Mouse (Mus musculus) mature B cell (primary cell): ENCODE results near the gene Dcaf10.
"Not testable (repeated sequence)": the region's sequence is repeated elsewhere in the genome, so short reads cannot be mapped to it uniquely, and the experiment has no call there.

Experiments
- in situ Hi-C: fragments of 300-500 bp; cut with MboI; formaldehyde crosslinking; loops from 2 replicates; pipeline ENCODE4 v1.14.3; 2019

The Dcaf10 gene

GRCm38 (mm10) chr4:45393658-45394057 lies 51.8 kb downstream of the Dcaf10 start:
- in situ Hi-C loops: no loop called here

- in situ Hi-C loops: not testable (repeated sequence)
These were observed 54.3 kb downstream of the Dcaf10 start for GRCm38 (mm10) chr4:45396211-45396610.

- in situ Hi-C loops: not testable (repeated sequence)
These were observed 56.4 kb downstream of the Dcaf10 start for GRCm38 (mm10) chr4:45398315-45398714.

DNA sequence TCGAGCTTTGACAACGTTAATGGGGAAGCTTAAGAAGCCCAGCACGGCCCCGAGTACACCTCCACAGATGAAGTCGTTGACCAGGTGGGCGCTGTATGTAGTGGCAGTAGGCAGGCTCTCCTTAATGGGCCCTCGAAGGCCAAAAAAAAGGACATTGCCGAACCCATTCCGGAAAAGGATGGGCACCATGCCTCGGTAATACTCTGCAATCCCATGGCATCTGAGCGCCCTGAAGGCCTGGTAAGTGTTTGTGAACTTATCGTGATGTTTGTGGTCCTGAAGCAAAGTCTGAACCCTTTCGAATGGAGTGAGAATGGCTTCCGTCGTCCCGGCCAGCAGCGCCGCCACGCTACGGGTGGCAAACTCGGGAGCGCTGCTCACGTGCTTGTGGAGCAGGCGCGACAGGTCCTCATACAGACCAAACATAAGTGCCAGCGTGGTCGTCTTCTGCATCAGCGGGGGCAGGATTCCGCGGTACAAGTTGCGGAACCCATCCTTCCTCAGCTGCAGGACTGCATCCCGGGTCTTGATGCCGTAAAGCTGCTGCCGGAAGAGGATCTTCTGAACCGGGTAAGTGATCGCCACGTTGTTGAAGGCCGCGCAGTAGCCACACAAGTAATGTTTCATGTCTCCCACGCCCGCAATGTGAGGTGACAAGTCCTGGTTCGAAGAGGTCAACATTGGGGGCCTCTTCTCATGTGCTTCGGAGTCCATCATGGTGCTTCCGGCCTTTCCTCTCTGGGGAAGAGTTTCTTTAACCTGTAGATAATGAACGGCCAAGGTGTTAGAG lies 57.7 kb downstream of the Dcaf10 start:
- in situ Hi-C loops: no loop called here

DNA sequence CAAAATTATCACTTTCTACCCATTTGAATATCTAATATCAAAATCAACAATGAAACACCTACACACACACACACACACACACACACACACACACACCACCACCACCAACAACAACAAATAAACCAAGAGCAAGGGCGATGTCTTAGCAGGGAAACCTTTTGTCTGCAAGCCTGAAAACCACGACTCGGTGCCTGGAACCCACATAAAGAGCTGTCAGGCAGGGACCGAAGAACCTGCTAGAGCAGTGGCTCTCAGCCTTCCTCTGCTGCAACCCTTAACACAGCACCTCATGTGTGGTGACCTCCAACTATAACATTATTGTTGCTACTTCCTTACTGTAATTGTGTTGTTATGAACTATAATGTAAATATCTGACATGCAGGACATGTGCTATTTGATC lies 60.4 kb downstream of the Dcaf10 start:
- in situ Hi-C loops: no loop called here

GRCm38 (mm10) chr4:45402878-45403498 lies 61.1 kb downstream of the Dcaf10 start:
- in situ Hi-C loops: no loop called here

DNA sequence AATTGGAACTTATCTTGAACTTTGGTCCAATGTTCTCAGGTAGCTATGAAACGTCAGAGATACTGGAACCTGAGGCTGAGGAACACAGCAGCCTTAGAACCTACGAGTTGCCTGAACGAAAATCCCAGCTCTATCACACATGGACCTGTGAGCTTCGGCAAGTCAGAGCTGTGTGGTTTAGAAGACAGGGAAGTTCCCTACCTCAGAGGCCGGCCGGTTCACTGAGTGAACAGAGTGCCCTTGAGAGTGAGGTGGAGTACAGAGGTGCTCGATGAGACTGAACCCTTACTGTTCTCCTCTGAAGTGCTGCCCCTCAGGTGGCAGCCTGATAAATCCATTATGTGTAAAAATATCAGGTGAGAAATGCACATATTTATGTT lies 61.6 kb downstream of the Dcaf10 start:
- in situ Hi-C loops: no loop called here

DNA sequence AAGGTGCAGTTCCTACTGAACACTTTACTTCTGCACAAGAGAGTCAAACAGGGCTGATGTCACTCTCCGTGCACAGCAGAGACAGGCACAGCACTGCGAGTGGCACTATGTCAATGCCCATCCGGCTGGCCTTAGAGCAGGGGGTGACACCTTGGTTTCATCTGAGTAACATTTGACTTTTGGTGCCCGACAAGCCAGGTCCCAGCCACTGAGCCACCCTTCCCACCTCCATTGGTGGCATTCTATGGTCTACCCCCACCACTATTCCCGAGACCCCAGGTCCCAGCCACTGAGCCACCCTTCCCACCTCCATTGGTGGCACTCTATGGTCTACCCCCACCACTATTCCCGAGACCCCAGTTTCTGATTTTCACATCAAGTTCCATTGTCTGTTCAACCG lies 62.2 kb downstream of the Dcaf10 start:
- in situ Hi-C loops: no loop called here

DNA sequence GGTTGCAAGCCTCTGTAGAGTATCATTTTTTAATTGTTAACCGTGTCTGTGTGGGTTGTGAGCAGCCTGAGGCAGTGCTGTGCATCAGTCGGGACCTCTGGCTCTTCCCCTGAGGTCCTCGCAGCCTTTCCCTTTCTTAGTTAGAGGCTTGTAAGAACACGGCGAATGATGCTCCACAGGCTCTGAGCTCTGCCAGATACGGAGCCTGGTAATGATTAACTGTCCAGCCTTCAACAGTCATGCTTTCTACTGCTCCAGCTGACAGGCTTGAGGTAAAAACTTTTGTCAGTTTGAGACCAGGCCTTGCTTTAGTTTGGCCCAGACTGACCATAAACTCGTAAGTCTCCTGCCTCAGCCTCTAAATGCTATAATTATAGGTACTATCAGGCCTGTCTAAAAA lies 63.4 kb downstream of the Dcaf10 start:
- in situ Hi-C loops: no loop called here

DNA sequence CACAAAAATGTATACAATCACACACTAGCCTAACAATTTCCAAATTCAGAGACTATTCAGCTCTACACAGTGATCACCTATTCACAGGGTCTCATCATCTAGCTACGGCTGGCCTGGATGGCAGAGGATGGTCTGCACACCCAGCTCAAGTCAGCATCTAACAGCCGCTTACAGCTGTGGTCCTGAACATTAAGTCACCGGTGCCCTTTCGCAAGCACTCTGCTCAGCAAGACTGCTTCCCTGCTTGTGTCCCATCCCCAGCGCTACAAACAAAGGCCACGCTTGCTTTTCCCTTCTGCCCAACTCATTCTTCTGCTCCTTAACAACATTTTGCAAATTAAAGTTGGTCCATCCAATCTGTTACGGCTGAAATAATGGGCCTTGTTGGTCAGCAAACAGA lies 64.5 kb downstream of the Dcaf10 start:
- in situ Hi-C loops: no loop called here

- in situ Hi-C loops: no loop called here
These were observed 65.3 kb downstream of the Dcaf10 start for GRCm38 (mm10) chr4:45407001-45407702.

GRCm38 (mm10) chr4:45407703-45408334 lies 65.9 kb downstream of the Dcaf10 start:
- in situ Hi-C loops: no loop called here

DNA sequence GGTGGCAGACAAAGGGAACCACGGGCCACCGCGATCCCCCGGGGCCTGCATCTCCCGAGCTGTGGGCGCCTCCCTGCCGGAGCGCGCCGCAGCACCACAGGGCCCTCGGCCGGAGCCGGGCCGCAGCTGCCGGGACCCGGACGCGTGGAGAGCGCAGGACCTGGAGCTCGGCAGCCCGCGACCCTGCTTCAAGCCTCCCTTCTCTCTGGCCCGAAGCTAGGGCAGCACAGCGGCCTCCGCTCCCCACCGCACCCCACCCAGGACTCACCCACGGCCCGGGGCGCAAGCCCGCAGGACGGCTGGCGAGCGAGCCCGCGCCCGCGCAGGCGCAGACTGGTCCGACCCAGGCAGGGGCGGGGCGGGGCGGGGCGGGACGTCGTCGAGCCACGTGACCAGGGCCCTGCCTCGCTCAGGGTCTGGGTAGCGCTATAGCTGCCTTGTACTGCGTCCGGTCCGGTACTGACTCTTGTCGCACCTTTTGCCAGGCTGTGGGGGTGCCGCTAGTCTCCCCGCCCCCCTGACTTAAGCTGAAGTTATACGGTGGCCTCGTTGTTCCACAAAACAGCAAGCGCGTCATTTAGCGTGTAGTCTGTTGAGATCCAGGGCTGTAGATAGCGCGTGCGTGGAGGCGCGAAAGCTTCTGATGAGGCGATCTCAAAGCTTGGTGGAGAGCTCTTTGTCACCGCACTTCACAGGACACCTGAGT lies 66.7 kb downstream of the Dcaf10 start, which contains the start of gene Slc25a51:
TSS of gene Slc25a51 (minus strand) at position 340 of the 706 bp plus-strand sequence.
- in situ Hi-C loops: no loop called here

DNA sequence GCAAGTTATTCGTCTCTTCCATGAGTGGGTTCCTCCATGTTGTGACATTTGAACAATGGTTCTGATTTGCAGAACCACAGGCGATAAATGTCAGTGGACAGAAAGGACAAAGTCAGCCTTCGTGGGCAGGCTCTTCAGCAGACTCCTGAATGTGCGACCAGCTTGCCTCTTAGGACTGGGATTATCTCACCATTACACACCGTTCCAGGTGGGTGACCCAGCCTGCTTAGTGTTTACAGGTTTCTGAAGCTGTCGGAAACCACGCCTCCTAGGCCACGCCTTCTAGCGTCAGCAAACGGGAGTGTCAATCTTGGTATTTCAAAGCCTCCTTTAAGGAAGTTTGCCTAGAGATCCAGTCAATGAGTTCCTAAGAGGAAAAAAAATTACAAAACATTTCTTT lies 67.4 kb downstream of the Dcaf10 start:
- in situ Hi-C loops: no loop called here

GRCm38 (mm10) chr4:45411181-45411790 lies 69.4 kb downstream of the Dcaf10 start:
- in situ Hi-C loops: no loop called here

DNA sequence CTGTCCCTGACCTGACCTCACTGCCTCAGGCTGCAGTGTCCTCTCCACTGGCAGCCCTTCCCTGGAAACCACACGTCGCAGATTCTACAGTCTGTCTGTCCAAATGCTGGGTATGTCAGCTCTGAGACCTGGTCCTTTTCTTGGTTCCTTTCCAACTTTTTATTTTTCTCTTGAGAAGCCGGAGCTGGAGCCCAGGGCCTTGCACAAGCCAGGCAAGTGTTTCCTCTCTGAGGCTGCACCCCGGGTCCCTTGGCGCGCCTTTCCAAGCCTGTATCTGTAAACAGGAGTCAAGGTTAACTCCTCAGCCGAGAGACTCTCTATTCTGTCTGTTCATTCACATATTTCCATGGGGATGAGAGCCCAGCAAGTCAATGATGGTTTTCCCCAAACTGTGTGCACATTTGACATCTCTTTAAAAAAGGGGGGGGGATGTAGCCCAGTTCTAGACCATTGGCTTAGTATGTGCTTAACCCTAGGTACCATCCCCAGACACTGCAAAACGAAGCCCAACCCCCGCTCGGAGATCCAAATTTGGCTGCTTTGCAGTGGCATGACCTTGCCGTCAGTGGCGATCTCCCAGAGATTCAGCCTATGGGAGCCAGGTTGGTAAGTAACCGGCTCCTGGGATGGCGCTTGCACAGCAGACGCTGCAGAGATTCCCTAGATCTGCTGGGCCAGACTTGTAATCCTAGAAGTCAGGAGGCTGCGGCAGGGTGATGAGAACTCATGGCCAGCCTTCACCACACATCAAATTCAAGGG lies 70.7 kb downstream of the Dcaf10 start:
- in situ Hi-C loops: no loop called here

DNA sequence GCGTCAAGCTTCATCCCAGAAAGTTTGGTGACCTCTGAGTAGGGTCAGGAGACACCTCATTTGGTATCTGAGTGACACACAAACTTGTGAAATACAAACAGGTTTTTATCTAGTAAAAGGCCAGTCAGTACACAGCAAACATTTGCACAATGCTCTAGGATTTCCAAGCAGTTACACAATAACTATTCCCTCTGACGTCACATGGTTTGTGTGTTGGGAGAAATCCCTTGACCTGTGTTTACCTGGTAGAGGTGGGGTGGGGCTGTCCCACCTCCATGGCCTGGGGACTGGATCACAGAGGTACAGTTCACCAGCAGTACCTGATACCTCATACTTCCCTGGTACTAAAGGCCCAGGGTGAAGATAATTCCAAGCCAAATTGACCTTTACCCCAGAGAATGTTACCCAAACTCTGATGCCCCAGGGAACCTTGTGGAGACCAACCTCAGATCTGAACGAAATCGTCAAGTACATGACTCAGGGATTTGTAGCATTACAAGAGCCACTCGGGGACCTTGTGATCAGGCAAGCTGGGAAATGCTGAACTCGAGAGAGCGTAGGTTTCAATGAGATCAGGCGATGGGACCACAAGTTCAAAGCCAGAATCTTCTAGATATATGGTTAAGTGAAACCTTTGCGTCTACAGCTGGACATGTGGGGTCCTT lies 71.9 kb downstream of the Dcaf10 start:
- in situ Hi-C loops: no loop called here

DNA sequence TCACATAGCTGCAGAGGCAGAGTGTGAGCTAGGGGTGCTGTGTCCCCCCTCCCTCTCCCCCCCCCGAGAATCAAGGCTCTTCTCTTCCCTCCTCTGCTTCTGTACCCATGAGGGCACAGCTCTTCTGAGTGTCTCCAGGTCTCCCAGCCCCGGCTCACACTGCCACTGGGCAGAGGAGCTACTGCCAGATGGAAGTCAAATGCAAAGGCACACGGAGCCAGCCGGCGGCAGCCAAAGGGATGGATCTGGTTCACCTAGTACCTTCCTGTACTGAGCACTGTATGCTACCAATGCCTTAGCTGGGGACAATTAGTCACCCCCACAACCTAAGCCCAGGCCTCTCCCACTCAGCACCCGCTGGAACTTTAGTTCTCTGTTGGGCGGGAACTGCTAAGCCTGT lies 74.4 kb downstream of the Dcaf10 start:
- in situ Hi-C loops: no loop called here

GRCm38 (mm10) chr4:45418229-45418950 lies 76.5 kb downstream of the Dcaf10 start:
- in situ Hi-C loops: no loop called here
